Mouse (Mus musculus) bone marrow, adult 2 months (tissue): ENCODE results near the gene Rhod.

Source experiments
- CTCF ChIP-seq: fragments of 200-500 bp; IDR thresholded peaks from 2 replicates; pipeline ENCODE4 v1.5.1; 2011; ENCODE audit warnings: low read length, control low read depth; ENCODE audit not compliant: control insufficient read depth, insufficient read depth
- POLR2A ChIP-seq: fragments of 200-500 bp; IDR thresholded peaks from 2 replicates; pipeline ENCODE4 v1.6.1; 2011; ENCODE audit warnings: low read depth, mild to moderate bottlenecking, control low read depth, low read length, borderline replicate concordance; ENCODE audit not compliant: control insufficient read depth

DNA sequence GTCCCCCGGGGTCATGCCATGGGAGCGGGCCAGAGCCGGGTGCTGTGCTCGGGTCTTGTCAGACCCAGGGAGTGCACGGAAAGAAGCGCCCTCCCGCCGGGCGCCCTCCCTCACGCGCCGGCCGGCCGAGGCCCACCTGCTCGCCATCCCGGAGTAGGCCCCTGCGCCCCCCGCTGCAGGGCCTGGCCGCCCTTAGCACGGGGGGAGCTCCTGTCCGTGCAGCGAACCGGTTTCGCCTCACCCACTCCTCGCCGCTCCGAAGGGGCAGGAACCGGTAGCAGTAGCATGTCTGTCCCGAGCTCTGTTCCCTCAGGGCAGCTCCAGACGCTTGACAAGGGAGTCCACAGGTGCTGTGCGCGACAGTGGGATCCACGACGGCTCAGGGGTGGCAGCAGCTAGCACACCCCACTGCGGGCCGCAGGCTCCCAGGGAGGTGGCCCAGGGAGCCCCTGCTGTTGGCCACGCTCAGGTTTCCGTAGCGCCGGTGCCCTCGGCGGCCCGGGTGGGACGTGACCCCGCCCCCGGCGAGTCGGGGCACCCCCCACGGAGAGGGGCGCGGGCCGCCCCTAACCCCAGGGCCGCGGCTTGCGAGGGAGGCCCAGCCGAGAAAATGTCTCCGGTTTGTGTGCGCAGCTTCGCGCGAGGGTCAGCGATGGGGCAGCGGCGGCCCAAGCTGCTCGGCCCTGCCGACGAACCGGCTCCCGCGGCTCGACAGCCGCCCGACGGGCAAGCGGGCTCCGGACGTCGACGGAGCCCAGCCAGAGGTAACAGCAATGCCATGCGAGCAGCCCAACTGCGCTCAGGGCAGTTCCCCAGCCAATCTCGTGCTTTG, 41.2 kb downstream of the Rhod start, which contains the start of gene Kdm2a:
- TF ChIP-seq CTCF (no peak), POLR2A (peak; percentile 32; the same call in 1 of the 2 replicates)
